Mouse (Mus musculus): ENCODE data around the gene Slc4a5.
A peak's percentile ranks its signal among the peaks of the same experiment; 100 is the strongest.

Gene Slc4a5

DNA sequence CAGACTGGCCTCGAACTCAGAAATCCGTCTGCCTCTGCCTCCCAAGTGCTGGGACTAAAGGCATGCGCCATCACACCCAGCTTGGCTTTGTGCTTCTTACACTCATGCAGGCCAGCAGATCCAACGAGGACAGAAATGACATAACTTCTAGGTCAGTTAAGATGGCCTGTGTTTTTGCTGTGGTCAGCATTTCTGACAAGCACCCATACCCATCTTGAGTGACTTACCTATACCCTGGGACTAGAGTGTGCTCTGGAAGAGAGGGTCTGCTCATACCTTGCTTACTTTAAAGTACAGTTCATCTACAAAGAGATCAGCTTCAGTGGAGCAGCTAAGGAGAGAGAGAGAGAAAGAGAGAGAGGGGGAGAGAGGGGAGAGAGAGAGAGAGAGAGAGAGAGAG, 13.7 kb downstream of the Slc4a5 start:
- no peak for DNase-seq (ENCODE audit: low spot score)

DNA sequence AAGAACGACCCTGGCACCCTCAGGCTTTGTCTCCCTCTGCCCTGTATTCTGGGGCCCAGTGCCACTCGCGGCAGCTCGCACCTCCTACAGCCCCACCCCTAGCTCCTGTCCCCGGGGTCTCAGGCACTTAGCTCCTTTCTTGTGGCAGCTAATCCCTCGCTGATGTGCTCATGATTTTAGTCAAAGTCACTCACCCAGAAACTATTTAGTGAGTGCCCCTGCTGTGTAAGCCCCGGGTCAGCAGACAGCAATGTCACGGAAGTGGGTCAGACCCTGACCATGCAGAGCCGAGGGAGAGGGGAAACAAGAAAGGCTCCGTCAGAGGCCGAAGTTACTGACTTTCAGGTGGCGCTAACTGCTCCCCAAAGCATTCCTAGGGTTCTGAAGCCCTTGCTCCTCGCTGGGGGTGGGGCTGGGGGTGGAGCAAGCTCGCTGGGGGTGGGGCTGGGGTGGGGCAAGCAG, 14.7 kb downstream of the Slc4a5 start:
- no peak for DNase-seq (ENCODE audit: low spot score)

DNA sequence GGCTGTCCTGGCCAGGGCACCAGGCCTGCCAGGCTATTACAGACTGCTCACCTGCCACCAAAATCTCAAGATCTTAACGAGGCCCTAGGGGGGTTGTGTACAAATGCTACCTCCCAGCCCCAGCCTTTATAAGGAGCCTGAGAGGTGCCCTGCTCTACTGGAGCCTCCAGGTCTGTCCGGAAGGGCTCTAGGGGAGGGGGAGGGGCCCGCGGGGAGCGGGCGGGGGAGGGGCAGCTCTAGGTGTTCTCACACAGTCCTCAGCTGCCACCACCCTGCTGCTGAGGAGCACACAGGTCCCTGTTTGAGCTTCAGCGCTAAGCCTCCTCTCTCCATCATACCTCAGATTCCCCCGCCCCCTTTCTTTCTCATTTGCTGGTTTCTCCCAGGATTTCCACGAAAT, 17.5 kb downstream of the Slc4a5 start:
- DNase-seq (ENCODE audit: low spot score) = peak; percentile 18

DNA sequence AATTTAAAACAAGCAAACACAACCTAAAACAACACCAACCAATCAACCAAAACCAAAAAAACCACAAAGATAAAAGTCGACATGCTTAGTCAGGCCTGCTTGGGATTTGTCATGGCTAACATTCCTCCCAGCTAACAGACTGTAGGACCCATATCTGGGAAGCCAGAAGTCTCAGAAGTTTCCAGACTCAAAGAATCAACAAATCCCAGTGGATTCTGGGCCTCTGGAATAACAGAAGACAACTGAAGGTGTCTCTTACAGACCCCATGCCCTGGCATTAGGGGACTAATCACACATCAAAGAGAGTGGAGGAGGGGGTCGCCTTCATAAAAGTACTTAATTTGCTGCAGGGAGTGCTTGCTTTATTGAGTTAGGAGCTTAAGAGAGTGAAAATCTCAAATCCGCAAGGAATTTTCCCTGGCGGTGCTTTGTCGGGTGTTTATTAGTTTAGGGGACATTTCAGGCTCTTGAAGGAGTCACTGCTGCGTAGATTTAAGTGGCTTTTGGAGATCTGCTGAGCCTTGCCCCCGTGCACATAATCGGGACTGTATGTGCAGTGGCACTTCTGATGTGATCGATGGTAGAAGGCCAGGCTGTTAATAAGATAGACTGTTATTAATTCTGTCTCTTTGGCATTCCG, 24.9 kb downstream of the Slc4a5 start:
- DNase-seq (ENCODE audit: low spot score) = no peak

DNA sequence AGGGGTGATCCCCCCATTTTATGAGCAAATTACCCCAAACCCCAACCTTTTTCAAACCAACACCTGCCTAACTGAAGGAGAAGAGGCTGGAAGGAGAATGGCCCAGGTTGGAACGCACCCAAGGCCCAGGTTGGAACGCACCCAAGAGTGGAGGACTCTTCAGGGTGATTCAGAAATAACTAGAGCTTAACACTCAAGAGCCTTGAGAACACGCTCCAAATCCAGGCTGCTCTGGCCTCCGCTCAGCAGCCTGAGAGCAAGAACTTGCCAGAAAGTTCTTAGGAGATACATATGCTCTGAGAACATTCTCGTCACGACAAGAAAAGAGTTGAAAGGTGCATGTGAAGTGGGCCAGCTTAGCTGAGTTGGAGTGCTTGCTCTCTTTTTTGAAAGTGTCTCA, 25.5 kb downstream of the Slc4a5 start:
- DNase-seq (ENCODE audit: low spot score) = no peak

DNA sequence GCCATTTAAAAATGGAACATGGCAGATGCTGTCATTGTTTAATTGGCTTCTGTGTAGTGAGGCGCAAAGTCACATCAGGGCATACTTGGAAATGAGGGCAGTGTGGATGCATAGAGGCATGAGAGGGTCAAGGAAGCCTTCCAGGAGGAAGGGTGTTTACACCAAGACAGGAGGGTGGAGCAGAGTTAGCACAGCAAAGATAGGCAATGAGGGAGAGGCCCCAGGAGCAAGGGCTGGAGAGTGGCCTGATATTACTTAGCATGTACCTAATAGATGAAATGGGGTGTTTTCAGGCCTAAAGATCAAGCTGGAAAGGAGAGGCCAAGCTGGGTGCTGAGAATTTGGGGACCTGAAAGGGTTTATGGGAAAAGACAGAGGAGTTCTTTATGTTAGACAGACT, 26.4 kb downstream of the Slc4a5 start:
- no peak for DNase-seq (ENCODE audit: low spot score)

DNA sequence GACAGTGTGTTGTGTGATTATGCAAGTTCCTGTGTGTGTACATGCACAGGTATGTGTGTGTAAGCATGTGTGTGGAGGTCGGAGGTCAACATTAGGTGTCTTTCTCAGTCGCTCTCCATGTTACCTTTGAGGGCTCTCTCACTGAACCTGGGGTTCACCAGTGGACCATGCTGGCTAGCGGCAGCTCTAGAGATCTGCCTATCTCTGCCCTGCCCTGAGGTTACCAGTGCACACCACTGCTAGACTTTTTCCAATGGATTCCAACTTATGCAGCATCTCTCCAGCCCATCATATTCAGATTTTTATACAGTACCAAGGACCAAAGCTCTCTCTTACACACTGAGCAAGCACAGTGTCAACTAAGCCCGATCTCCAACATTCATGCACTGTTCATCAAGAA, 27.1 kb downstream of the Slc4a5 start:
- no peak for DNase-seq (ENCODE audit: low spot score)

DNA sequence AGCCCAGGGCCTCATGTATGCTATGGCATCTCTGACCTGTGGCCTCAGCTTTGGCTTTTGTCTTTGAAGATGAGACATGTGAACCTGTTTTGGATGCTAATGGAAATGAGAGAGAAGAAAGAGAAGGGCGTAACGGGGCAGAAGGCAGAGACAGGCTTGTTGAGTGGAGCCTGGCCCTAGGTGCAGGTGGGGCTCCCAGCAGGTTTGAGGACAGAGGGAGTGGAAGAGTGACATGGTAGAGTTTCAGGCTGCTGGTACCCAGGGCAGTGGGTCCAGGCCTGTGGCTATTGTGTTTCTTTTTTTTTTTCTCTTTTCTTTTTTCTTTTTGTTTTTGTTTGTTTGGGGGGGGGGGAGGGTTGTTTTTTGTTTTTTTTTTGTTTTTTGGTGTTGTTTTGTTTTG, 27.5 kb downstream of the Slc4a5 start:
- DNase-seq (ENCODE audit: low spot score) = no peak

DNA sequence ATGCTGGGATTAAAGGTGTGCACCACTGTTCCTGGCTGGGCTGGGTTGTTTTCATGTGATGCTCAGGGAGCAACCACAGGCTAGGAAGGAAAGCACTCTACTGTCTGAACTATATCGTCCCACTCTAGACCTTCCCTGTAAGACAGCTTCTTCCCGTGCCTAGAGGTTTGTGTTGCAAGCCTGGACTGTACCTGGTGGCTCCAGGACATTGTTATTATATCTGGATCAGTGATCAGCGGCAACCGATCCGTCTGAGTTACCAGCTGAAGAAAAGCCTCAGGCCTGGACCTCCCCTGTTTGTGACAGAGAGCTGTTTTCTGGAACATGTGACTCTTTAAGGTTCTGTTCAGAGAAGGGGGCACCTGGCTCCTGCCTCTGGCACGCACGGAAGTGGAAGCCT, 34.6 kb downstream of the Slc4a5 start:
- no peak for DNase-seq (ENCODE audit: low spot score)

DNA sequence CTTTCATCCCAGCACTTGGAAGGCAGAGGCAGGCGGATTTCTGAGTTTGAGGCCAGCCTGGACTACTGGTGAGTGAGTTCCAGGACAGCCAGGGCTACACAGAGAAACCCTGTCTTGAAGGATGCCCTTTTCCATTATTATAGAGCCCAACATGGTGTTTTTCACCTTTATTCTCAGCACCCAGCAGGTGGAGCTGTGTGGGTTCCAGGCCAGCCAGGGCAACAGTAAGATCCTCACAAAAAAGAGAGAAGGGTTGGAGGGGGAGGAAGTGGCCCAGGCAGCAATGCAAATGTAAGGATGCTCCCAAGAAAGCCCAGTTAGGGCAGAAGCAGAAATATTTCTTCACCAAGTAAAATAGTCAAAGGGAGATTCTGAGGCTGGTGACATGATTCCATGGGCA, 44.9 kb downstream of the Slc4a5 start:
- no peak for DNase-seq (ENCODE audit: low spot score)

DNA sequence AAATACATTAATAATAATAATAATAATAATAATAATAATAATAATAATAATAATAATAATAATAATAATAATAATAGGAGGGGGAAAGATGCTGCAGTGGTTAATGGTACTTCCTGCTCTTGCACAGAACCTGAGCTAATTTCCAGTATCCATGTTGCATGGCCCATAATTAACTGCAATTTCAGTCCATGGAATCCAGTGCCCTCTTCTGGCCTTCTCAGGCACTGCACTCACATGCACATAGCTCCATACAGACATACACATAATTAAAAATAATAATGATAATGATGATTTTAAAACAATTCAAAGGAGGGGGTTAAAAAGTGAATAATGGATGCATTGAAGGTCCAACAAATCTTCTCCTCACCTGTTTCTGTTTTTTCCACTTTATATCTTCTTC, 45.6 kb downstream of the Slc4a5 start:
- DNase-seq (ENCODE audit: low spot score) = no peak

DNA sequence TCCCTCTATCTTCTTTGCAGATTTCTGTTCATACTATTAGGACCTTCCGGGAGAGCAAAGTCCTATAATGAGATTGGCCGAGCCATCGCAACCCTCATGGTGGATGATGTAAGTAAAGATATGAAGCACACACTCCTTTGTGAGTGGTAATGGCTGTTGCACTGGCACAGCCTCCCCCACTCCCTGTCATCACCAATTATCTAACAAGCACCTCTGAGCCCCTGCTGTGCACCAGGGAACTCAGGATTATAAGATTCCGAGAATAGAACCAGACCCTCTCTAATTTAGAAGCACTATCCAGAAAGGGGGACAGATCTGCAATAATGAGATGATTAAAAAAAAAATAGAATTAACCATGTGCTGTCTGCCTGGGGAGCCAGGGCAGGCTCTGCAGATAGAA, 46.0 kb downstream of the Slc4a5 start:
- no peak for DNase-seq (ENCODE audit: low spot score)

DNA sequence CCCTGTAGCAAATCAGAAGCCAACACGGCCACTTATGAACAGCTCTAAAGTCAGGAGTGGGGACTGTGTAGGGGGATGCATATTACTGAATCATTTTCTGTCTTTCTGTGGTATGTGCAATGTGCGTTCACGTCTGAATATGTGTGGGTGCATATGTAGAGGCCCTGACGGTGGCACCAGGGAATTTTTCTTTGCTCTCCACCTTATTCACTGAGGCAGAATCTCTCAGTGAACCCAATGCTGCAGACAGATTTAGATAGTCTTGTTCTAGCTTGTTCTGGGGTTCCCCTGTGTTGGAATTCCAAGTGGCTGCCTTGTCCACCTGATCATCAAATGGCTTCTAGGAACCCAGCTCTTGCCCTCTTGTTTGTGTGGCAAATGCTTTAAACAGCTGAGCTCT, 48.0 kb downstream of the Slc4a5 start:
- no peak for DNase-seq (ENCODE audit: low spot score)

DNA sequence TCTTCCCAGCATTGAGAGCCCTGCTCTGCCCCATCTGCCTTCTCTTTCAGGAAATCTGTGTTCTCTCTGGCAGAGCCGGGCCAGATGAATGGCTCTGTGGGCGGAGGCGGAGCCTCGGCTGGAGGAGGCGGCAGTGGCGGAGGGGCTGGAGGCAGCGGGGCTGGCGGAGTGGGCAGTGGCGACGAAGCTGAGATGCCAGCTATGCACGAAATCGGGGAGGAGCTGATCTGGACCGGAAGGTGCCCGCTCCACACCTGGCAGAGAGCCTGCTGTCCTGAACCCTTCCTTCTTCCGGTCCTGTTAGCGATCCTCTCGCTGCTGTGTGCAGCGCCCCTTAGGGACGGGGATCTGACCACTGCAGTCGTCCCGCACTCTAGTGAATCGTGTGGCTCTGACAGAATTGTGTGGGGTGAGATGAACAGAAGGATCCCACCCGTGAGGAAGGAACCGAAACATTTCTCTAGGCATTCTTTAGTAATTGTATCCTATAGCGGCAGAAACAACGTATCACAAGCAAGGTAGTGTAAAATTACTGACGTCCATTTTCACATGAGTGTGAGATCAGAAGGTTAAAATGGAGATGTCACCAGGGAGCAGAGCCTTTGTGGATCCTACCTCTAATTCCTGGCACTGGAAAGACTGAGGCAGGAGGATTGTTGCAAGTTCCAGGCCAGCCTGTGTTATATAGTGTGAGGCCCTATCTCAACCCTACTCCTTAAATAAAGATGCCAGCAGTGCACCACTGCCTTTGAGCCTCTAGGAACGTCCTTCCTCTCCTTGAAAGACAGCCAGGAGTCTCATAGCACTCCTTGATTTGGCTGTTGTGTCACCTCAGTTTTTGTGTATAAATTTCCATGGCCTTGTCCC, 48.7 kb downstream of the Slc4a5 start:
- peak; percentile 69 for DNase-seq (ENCODE audit: low spot score)

DNA sequence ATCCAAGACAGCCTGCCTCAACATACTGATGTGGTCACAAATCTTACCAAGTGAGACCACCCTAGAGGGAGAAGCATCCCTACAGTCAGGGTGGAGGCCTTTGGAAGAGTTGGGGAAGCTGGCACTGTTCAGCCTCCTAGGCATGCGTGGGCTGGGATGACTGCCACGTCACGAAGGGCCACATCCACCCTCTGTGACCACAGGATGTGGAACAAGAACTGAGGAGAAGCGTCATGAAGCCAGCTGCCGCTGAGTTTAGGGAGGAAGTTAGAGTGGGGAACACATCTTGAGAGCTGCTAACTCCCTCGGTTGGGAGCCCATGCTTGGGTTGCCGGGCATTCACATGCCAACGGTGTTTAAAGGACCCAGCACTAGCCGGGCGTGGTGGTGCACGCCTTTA, 54.1 kb downstream of the Slc4a5 start:
- DNase-seq (ENCODE audit: low spot score) = no peak

DNA sequence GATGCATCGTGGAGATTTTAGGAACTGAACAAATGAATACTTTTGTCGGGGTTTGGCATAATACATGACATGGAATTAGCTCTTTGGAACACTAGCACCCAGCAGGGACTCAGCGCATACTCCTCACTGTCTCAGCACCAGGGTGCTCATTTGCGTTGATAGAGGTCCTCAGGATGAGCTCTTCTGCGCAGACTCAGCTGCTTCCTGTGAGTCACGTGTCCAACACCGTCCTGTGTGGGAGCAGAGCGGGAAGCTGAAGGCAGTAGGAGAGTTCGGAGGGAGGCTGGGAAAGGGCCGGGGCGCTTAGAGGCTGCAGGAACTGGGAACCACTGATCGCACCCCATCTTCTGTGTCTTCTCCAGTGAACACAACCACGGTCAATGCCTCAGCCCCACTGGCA, 57.5 kb downstream of the Slc4a5 start:
- no peak for DNase-seq (ENCODE audit: low spot score)

DNA sequence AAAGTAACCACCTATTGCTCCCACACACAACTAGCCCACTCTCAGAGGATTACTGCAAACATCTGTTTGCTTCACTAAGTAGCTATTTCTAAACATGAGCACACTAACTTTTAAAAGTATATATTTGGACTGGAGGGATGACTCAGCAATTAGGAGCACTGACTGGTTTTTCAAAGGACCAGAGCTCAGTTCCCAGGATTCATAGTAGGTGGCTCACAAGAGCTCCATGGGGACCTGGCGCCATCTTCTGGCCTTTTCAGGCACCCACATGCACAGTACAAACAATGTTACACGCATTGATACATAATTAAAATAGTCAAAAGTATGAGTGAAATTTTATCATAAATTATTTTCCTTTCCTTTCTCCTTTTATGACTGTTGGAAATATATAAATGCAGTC, 59.3 kb downstream of the Slc4a5 start:
- DNase-seq (ENCODE audit: low spot score) = no peak

DNA sequence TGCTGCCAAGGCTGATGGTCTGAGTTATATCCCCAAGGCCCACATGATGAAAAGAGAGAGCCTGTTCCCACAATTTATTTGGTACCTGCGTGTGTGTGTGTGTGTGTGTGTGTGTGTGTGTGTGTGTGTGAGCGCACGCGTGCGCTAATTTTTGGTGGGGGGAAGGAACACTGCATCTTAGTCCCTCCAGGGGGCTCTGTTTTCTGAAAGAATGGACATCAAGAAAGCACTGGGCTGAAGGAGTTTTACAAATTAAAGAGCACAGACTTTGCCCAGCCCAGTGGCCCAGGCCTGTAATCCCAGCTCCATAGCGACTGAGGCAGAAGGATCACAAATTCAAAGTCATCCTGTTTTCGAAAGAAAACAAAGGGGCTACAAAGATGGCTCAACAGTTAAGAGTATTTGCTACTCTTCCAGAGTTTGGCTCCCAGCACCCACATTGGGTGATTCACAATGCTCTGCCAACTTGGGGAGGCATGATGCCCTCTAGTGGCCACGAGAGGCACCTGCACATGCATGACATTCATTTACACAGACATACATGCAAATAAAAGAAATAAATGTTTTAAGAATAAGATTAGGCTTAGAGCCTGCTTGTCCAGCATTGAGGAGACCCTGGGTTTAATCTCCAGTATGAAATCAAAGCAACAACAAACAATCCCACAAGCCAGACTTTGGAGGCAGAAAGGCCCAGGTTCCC, 60.8 kb downstream of the Slc4a5 start:
- no peak for DNase-seq (ENCODE audit: low spot score)

DNA sequence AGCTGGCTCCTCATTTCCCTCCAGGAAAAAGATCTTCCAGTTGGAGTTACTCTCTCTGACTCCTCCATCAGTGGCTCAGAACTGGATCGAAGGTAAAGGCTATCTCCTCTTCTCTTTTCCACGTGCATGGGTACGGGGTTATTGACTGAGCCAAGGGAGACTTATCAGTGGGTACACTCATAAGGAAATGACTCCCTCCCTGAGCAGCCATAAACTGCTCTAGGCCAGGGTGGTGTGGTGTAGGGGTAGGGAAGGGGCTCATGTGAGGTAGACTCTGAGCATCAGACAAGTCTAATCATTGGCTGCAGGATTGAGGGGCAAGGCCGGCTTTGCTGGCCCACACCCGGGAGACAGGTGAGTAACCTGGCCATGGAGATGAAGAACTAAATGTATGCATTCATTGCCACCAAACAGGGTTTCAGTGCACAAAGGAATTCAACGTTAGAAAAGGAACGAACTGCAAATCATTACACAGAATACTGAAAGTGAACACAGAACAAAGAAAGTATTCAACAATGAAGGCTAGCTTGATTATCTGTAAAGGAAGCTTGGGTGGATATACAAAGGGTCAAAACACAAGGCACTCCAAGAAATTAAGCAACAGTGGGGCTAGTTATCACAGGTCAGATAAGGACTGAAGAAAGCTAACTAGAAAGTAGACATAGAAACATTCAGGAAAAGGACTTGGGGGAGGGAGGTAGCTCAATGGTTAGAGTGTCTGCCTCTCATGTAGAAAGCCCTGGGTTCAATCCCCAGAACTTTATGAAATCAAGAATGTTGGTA, 81.0 kb downstream of the Slc4a5 start:
- no peak for DNase-seq (ENCODE audit: low spot score)

DNA sequence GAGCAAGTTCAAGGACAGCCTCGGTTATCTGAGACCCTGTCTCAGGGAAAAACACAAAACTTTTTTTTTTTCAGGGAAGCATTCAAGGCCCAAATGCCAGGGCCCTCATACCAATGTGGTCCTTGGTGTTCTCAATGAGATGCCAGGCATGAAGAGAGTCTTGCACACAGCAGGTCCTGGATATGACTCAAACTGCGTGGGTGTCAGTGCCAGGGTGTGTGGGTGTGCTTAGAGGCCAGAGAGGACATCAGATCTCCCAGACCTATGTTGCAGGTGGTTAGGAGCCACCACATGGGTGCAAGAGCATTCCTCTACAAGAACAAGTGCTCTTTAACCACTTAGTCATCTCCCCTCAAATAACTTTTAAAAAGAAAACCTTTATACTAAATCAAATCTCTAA, 81.7 kb downstream of the Slc4a5 start:
- DNase-seq (ENCODE audit: low spot score) = no peak

DNA sequence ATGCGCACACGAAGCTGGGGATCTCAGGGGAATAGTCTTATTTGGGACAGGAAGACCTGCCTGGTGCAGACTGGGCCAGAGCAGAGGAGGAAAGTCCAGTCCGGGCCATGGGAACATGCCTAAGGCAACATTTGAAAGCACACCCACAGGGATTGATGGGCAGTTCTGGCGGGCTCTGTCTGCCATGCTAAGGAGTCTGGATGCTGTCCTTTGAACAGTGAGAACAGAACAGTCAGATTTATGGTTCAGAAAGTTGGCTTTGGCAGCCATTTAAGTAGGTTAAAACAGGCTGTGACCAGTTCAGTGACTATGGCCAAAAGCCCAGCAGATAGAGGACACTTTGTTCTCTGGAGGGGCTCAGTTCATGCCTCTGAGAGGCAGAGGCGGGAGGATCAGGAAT, 82.6 kb downstream of the Slc4a5 start:
- DNase-seq (ENCODE audit: low spot score) = no peak

DNA sequence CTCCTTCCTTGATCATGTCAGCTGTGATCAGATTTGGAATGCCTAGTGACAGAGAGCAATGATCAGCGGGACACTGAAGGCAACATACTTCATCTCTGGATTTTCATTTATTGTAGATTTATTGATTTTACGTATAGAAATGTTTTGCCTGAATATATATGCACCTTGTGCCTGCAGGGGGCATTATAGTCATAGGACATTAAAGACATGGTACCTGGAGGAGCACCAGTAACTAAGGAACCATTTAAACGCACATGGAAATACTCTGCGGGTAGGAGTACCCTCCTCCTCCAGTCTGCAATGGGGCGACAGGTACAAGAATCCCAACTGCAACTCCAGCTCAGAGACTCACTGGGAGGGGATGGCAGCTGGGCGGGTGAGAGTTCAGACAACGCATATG, 89.4 kb downstream of the Slc4a5 start:
- DNase-seq (ENCODE audit: low spot score) = no peak

Data from yolk sac, embryonic 10.5 days (tissue).